Mouse (Mus musculus): ENCODE data around the gene Ap5s1. TPM values are rescaled to one million over a fixed set of nuclear protein-coding genes. Genes with fewer than 3 reads are reported as not detected.

The Ap5s1 gene
- 26.4 and 37.5 TPM in 2 replicates for total RNA-seq (2023)

GRCm38 (mm10) chr2:131206778-131207177, at the start of gene Ap5s1:
TSS of gene Ap5s1 (plus strand) at chr2:131207078.

GRCm38 (mm10) chr2:131159938-131160581, 46.8 kb upstream of the Ap5s1 start, which contains the start of gene 1700037H04Rik:
TSS of gene 1700037H04Rik (minus strand) at chr2:131160081.

GRCm38 (mm10) chr2:131179990-131180587, 26.8 kb upstream of the Ap5s1 start, which contains the start of gene Cenpb:
TSS of gene Cenpb (minus strand) at chr2:131180067.

GRCm38 (mm10) chr2:131186771-131187601, 19.9 kb upstream of the Ap5s1 start, which contains the start of the genes Cdc25b and Spef1:
TSS of gene Cdc25b (plus strand) at chr2:131186949.
TSS of gene Spef1 (minus strand) at chr2:131187282.

GRCm38 (mm10) chr2:131233307-131234126, 26.6 kb downstream of the Ap5s1 start, which contains the start of gene Mavs:
TSS of gene Mavs (plus strand) at chr2:131234063.

GRCm38 (mm10) chr2:131262213-131262672, 55.4 kb downstream of the Ap5s1 start, which contains the start of gene Pank2:
TSS of gene Pank2 (plus strand) at chr2:131262495.

Other genes starting within 250 kb of the Ap5s1 start
- not detected in 2 replicates for gene Gfra4, start 164.0 kb upstream of the Ap5s1 start, total RNA-seq (2023)
- 0.57 and 0.85 TPM in 2 replicates for gene Adam33, start 143.3 kb upstream of the Ap5s1 start, total RNA-seq (2023)
- 0.57 and 2.0 TPM in 2 replicates for gene Siglec1, start 120.3 kb upstream of the Ap5s1 start, total RNA-seq (2023)
- gene Hspa12b, start 79.8 kb upstream of the Ap5s1 start, total RNA-seq (2023): 0.28 TPM in 1 of 2 replicates, not detected in the other
- gene Gm11037, start 73.6 kb upstream of the Ap5s1 start, total RNA-seq (2023): not detected in 2 replicates
- gene 1700037H04Rik, start 47.0 kb upstream of the Ap5s1 start, total RNA-seq (2023): 36.9 and 39.8 TPM in 2 replicates
- 19.5 and 20.7 TPM in 2 replicates for gene Cenpb, start 27.0 kb upstream of the Ap5s1 start, total RNA-seq (2023)
- 49.5 and 53.3 TPM in 2 replicates for gene Cdc25b, start 20.1 kb upstream of the Ap5s1 start, total RNA-seq (2023)
- gene Spef1, start 19.8 kb upstream of the Ap5s1 start, total RNA-seq (2023): 0.92 and 1.5 TPM in 2 replicates
- gene Mavs, start 27.0 kb downstream of the Ap5s1 start, total RNA-seq (2023): 6.1 and 6.3 TPM in 2 replicates
- gene Pank2, start 55.4 kb downstream of the Ap5s1 start, total RNA-seq (2023): 24.9 and 40.2 TPM in 2 replicates
- 25.4 and 33.4 TPM in 2 replicates for gene Rnf24, start 145.8 kb downstream of the Ap5s1 start, total RNA-seq (2023)

Measured in neutrophil, adult 65 days (primary cell).